Mouse (Mus musculus): ENCODE results near the gene Plscr2.
"Not testable (repeated sequence)": the region's sequence is repeated elsewhere in the genome, so short reads cannot be mapped to it uniquely, and the experiment has no call there.

The Plscr2 gene

GRCm38 (mm10) chr9:92273956-92274762 lies 1.2 kb upstream of the Plscr2 start:
- no peak for DNase-seq (ENCODE audit: low spot score)

DNA sequence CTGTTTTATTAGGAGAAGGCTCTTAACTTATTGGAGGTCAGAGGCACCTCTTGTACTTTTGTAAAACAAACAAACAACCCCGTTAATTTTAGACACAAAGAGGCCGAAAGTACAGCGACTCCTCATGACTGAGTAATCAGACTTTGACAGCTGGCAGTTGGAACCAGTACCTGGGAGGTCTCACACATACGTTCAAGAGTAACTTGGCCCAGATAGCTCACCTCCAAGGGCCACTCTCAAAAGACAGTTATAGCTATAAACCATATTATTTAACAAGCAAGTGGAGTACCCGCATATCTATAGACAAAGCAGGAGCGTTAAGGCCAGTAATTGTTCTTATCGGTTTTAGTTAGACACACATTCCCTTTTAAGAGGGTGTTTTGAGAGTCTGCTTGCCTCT lies 958 bp downstream of the Plscr2 start:
- DNase-seq (ENCODE audit: low spot score) = no peak

DNA sequence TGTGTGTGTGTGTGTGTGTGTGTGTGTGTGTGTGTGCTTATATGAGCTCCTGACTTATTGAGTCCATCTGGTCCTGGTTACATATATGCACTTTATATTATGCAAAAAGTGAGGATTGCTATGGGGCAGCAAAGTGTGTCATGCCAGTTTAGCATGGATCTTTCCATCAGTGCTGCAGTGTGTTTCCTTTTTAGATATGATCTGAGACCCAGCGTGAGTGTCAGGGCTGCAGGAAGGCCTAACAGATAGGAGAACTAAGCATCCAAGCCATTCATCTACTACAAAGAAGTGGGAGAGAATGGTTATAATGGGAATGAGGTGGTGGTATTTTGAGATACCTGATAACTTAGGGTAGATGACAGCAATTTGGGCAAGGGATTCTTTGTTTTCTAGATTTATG lies 4.6 kb downstream of the Plscr2 start:
- no peak for DNase-seq (ENCODE audit: low spot score)

DNA sequence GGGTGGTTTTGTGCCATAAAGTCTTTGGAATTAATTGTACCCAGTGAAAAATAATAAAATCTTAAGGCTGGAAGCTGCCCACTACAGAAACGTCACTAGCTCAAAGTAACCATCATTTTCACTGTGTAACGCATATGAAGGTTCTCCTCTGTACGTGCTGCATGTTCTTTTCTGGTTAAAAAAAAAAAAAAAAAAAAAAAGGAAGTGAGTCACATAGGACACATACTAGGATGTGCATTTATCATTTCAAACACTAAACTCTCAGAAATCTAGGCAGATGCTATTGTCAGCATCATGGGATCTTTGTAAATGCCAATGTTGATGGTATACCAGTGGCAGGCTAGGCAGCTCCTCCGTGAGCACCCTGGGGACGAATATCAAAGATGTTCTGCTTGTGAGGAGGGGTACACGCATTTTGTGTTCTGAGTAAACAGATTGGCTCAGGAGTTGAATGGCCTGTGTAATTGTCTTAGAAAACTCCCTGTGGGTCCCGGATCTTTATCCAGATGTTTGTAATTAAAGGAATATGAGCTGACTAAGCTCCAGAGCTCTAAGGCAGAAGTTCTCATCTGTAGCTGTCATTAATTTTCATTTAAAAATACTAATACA lies 7.3 kb downstream of the Plscr2 start:
- DNase-seq (ENCODE audit: low spot score) = no peak

DNA sequence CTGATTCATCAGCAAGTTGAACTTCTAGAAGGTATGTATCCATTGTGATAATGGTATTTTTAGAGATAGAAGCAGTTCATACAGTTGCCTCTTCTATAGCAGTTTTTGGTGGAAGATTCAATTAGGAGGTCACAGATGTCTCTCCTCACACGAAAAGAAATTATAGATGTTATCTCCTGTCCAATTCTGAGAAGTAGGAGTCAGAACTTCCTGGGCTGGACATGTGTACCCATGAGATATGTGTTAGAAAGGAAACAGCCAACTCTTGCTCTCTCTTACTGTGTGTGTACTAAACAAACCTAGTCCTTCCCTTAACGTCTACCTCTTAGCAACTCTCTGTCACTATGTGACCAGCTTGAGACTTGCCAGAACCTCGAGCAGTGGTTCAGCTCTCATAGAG lies 14.3 kb downstream of the Plscr2 start:
- no peak for DNase-seq (ENCODE audit: low spot score)

DNA sequence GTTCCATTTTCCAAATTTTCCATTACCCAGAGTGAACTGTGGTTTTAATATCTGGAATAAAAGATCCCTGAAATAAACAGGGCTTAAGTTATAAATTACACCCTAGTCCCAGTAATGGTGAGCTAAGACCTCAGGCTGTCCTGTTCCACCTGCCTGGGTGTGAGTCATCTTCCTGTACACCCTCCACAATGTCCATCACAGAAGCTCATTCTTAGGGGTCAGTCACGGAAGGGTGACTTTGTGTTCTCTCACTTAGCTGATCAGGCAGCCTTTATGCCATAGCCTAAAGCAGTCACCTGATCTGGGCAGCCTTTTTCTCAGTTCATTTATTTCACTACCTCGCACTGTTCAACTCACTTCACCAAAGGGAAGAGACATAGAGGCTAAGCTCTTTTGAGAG lies 16.8 kb downstream of the Plscr2 start:
- DNase-seq (ENCODE audit: low spot score) = no peak

DNA sequence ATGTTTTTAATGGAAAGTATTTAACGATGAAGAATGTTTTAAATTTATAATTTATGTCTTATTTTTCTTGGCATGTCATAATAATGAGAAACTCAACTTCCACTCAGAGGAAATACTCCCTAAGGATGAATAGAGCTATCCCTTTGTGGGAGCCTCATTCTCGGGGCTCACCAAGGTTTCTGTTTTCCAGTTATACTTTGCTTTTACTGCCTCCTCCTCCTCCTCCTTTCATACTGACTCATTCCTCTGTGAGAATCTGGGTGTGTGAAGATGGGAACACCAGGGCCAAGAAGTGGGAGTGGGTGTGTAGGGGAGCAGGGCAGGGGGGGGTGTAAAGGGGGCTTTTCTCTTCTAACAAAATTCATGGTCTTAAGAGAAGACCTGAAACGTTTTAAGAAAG lies 17.5 kb downstream of the Plscr2 start:
- DNase-seq (ENCODE audit: low spot score) = no peak

DNA sequence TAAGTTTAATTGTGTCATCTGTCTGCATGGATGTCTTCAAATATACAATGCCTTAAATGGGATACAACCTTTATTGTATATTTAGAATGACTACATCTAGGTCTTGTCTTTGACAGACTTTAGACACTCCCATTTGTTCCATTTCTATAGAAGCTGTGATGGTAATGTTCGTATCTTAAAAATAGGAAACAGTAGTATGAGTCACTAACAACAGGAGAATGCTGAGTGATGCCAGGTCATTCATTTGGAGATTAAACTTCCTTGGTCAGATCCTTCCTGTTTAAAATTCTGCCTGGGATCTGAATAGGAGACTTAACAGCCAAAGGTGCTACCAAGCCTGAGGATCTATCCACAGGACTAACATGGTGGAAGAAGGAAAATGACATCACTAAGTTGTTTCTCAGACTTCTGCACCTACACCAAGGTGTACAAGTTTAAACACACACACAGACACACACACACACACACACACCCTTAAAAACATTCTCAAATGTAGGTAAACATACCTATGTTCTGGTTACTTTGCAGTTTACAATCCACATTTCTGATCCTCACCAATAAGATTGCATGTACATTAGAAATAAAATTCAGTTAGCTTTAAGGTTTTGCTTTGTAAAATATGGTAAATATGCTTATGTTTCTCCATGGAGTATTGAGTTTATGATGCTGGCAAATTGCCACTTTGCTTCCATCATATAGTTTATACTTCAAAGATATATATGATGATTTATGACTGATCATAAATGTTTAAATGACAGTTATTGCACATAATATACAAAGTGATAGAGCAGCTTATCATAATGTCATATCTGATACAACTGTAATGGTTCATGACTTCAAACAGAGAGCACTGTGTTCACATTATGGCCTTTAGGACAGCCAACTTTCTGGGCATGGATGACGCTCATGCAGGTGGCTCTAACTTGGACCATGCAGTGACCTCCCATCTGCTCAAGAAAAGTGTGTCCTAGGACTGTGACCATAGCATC lies 18.5 kb downstream of the Plscr2 start:
- no peak for DNase-seq (ENCODE audit: low spot score)

DNA sequence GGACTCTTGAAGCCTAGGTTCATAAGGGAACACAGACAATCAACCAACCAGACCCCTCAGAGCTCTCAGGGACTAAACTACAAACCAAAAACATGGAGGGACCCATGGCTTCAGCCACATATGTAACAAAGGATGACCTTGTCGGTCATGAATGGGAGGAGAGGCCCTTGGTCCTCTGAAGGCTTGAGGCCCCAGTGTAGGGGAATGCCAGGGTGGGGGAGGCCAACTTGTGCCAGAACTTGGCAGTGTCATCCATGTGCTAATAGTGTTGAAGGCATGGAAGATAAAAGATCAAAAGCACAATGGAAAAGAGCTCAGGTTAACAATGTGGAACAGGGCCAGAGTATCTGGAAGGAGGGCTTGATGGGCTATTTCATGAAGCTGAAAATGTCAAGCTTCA lies 22.9 kb downstream of the Plscr2 start:
- DNase-seq (ENCODE audit: low spot score) = no peak

DNA sequence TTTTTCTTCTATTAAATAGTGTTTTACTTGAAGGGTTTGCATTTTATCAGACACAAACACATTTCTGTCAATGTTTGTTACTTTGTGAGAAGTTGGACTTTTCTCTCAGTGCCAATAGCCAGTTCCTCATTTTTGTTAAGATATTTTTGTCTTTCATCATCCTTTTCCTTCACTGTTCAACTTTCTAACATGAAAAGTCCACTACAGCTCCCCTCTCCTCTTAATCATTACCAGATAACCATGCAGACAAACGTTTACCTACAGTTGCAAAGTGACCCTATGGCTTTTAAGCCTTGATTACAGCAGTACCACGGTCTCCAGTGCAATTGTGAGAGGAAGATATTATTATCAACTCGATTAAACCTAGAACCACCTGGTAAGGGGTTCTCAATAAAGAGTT lies 25.8 kb downstream of the Plscr2 start:
- no peak for DNase-seq (ENCODE audit: low spot score)

DNA sequence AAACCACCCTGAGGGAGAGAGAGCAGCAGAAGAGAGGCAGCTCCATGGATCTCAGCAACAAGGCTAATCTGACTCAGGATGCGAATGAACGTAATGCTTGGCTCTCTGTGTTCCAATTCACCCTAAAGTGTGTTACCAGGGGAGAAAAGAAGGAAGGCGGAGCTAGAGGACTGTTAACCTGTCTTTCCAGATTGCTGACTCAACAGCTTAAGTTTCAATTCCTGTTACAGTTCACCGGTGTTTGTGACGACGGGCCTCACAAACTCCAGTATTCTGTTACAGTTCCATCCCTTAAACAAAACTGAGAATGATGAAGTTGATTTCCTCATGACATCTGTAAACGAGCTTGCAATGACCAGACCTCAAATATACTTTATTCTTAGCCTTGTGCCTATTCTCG lies 29.7 kb downstream of the Plscr2 start:
- DNase-seq (ENCODE audit: low spot score) = no peak

DNA sequence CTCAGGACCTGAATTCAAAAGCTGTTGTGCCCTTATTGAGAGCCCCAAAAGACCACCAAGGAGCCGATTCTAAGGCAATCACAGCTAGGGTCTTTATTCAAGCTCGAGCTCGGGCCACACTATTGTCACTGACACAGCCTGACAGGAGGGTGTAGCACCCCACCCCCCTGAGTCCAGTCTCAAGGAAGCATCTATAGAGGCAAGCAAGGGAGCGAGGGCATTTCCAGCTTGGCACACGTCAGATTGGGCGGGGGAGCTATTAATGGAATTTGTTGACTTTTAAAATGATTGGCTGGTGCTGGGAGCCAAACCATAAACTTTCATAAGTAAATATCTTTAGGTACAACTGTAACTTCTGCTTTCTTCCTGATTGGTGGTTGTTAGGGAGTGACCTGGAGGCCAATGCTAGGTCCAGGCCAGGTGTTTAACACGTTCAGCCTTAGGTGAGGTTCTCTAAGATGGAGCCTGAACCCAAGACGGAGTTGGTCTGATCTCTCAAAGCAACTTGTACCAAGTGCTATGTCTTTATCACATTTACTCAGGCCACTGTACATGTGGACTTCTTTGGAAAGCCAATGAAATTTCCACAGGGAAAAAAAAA lies 30.3 kb downstream of the Plscr2 start:
- no peak for DNase-seq (ENCODE audit: low spot score)

DNA sequence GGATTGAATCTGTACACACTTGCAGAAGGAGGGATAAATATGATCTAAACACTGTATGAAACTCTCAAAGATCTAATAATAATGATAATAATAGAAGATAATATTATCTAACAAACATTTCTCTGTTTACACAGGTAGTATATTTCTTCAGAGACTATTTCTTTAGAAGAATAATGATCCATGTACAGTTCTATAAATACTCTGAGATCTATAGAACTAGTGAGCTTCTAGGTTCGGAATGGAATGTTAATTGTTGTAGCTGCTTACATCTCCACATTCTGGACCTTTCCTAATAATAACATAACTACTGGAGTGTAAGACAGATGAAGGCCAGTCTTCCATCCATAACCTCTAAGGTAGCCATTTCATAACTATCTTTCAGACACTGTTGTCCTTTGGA lies 33.7 kb downstream of the Plscr2 start, which contains the start of gene 1700057G04Rik:
Gene 1700057G04Rik, plus strand, starts transcription at position 301 of the 400 bp plus-strand sequence.
- DNase-seq (ENCODE audit: low spot score) = no peak

DNA sequence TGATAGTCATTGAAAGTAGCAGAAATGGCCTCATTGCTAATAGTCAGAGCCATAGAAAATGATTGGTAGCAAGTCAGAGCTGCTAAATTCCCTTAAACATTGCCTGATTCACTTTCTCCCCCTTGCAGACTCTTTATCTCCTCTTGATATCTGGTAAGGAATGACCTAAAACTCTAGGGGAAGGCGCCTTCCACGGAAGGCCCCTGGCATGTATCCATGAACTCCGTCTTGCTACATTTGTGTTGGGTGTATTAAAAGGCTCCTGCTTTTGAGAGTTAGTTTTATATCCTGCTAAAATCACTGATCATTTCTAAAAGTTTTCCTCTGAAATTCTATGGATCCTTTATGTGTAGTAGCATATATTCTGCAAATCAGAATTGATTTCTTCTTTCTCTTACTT lies 41.4 kb downstream of the Plscr2 start:
- DNase-seq (ENCODE audit: low spot score) = no peak

DNA sequence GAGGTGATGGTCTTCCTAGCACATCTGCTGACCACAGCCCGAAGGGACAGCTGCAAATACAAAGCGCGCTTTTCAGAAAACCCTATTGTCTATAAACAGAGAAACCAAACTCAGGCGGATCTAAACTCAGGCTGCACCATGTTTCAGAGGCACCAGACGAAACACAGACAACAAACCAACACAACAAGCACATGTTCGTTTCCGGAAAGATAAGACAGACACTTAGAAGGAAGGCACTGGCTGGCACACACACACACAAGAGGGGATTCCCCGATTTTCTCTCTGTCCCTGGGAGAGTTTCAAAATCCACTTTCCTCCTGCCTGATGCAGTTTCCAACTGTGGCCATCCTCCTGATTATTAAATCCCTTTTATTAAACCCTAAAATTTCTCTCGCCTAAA lies 50.5 kb downstream of the Plscr2 start:
- not testable (repeated sequence) for DNase-seq (ENCODE audit: low spot score)

- no peak for DNase-seq (ENCODE audit: low spot score)
Measured at GRCm38 (mm10) chr9:92326813-92327212, 51.4 kb downstream of the Plscr2 start.

- no peak for DNase-seq (ENCODE audit: low spot score)
Measured at GRCm38 (mm10) chr9:92331383-92331782, 56.0 kb downstream of the Plscr2 start.

DNA sequence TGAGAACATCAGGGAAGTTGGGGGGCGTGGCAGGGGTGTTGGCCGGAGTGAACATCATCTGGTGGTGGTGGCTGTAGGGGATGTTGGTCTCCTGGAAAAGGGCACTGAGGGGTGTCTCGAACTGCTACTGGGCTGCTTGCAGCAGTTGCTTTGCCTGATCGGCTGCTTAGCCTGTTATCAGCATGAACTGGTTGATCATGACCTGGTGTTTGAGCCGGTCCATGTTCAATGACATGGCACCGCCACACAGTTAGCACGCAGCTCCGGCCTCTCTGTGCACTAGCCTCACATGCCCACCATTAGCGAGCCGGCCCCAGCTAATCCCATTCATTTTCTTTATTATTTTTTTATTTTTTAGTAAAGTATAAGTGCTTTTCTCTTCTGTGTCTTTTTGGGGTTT lies 59.4 kb downstream of the Plscr2 start:
- DNase-seq (ENCODE audit: low spot score) = no peak

- no peak for DNase-seq (ENCODE audit: low spot score)
Measured at GRCm38 (mm10) chr9:92335277-92335818, 59.9 kb downstream of the Plscr2 start.

GRCm38 (mm10) chr9:92337063-92337462 lies 61.7 kb downstream of the Plscr2 start:
- no peak for DNase-seq (ENCODE audit: low spot score)

- no peak for DNase-seq (ENCODE audit: low spot score)
Measured at GRCm38 (mm10) chr9:92337661-92338060, 62.3 kb downstream of the Plscr2 start.

- DNase-seq (ENCODE audit: low spot score) = no peak
Measured at GRCm38 (mm10) chr9:92338954-92339353, 63.6 kb downstream of the Plscr2 start.
